Mouse (Mus musculus) testis, postnatal 10 days (tissue): ENCODE results near the gene Tlk2.
"Not testable (repeated sequence)": the region's sequence is repeated elsewhere in the genome, so short reads cannot be mapped to it uniquely, and the experiment has no call there.

ENCODE experiments used
- DNase-seq: peaks from one replicate; pipeline ENCODE4 v3.0.0; 2021; ENCODE audit warnings: low spot score

Gene Tlk2

GRCm38 (mm10) chr11:105178516-105178915 lies at the start of gene Tlk2:
Gene Tlk2, plus strand, starts transcription at chr11:105178807.
- no peak for DNase-seq

DNA sequence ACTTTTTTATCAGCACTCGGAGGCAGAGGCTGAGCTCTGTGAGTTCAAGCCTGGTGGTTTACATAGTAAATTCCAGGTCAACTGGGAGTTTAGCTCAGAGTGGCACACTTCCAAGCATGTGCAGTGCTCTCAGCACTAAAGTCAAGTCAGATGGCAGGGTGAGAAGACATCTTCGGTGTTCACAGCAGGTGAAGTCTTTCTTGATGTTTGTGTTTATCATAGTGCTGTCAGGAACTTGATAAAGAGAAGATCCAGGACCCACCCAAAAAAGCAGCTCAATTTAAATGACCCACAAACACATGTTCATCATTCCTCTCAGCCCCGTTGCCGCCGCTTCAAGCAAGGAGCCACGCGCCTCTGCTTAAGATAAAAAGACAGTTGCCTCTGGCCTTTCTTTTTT lies 42.9 kb upstream of the Tlk2 start:
- DNase-seq: no peak

DNA sequence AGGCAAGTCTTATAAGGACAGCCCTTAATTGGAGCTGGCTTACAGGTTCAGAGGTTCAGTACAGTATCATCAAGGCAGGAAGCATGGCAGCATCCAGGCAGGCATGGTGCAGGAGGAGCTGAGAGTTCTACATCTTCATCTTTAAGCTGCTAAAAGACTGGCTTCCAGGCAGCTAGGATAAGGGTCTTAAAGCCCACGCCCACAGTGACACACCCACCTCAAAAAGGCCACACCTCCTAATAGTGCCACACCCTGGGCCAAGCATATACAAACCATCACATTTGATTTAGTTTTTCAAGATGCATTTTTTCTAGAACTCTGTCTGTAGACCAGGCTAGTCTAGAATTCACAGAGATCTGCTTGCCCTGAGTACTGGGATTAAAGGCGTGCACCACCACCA lies 41.4 kb upstream of the Tlk2 start:
- DNase-seq: not testable (repeated sequence)

GRCm38 (mm10) chr11:105140512-105140911 lies 38.1 kb upstream of the Tlk2 start:
- DNase-seq: not testable (repeated sequence)

DNA sequence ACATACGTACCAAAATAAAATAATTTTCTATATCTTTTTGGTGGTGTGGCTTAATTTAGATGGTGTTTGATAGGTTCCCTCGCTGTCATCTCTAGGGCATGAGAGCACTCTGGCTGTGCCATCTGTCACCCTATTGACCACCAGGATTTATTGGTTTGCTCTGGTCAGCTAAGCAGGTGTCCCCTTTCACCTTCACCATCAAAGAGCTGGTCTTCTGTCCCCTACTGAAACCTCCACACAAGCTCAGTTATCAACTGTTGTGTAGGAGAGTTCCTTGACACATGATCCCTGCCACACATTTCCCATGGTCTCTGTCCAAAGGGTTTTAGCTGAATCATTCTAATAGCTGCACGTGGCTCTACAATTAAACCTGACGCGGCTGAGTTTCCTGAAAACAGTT lies 37.5 kb upstream of the Tlk2 start:
- no peak for DNase-seq

DNA sequence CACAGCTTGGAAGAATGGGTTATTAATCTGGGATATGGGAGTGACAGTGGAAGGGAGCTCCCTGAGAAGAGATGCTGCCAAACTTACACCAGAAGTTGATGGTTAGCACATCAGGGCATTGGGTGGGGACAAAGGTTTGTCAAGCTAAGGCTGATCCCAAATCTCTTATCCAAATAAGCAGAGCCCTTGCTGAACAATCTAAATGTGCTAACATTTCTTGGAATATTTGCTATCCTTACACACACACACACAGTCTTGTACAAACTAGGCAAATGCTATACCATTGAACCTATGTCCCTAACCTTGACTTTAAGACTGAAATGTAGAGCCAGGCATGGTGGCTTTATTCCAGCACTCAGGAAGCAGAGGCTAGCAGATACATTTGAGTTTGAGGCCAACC lies 35.0 kb upstream of the Tlk2 start:
- DNase-seq: no peak

DNA sequence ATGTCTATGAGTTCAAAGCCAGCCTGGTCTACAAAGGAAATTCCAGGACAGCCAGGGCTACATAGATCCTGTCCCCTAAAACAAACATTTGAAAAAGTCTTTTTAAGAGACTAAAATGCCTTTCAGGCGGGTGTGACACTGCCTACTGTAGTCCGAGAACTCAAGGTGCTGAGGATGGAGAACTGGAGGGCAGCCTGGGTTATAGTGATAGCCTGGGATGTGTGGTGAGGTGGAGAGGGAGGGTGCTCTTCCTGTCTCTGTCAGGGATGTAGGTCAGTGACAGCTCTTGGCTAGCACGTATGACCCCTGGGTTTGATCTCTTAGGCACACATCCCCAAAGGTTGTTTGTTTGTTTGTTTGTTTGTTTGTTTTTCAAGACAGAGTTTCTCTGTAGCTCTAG lies 34.5 kb upstream of the Tlk2 start:
- no peak for DNase-seq

- no peak for DNase-seq
These were observed 33.9 kb upstream of the Tlk2 start for GRCm38 (mm10) chr11:105144508-105145210.

DNA sequence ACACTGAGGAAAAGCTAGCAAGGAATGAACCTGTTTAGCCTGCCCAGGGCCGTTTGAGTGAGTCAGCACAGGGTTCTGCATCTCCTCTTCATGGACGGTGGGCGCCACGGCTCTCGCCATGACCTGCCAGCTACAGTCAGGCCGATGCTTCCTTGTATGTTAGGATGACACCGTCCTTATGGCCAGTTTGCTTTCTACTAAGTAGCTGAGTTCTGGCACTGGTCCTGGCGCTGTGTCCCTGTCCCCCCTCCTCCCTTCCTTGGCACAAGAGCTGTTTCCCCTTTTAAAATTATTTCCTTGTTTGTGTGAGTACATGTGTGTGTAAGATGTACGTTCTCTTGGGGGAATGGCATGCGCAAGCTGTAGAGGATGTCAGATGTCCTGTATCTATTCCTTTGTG lies 33.4 kb upstream of the Tlk2 start:
- no peak for DNase-seq

GRCm38 (mm10) chr11:105146593-105146992 lies 32.0 kb upstream of the Tlk2 start, which contains the start of gene Gm10842:
Gene Gm10842, plus strand, starts transcription at chr11:105146893.
- no peak for DNase-seq

GRCm38 (mm10) chr11:105149353-105149752 lies 29.3 kb upstream of the Tlk2 start:
- DNase-seq: no peak

GRCm38 (mm10) chr11:105149766-105150165 lies 28.8 kb upstream of the Tlk2 start:
- DNase-seq: no peak

- DNase-seq: no peak
These were observed 27.9 kb upstream of the Tlk2 start for GRCm38 (mm10) chr11:105150691-105151090.

- no peak for DNase-seq
These were observed 27.2 kb upstream of the Tlk2 start for GRCm38 (mm10) chr11:105151226-105152016.

DNA sequence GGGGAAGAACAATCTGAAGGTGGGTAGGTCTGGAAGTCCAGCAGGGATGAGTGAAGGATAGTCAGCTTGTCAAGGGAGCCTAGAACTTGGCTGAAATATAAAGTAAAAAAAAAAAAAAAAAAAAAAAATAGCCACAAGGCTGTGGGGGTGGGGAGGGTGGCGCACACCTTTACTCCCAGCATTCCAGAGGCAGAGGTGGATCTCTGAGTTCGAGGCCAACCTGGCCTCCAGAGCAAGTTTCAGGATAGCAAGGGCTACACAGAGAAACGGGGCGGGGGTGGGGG lies 26.6 kb upstream of the Tlk2 start:
- no peak for DNase-seq

- no peak for DNase-seq
These were observed 26.2 kb upstream of the Tlk2 start for GRCm38 (mm10) chr11:105152357-105152899.

GRCm38 (mm10) chr11:105153068-105153833 lies 25.4 kb upstream of the Tlk2 start:
- DNase-seq: peak; percentile 70

- DNase-seq: no peak
These were observed 22.7 kb upstream of the Tlk2 start for GRCm38 (mm10) chr11:105155915-105156314.

- DNase-seq: no peak
These were observed 21.8 kb upstream of the Tlk2 start for GRCm38 (mm10) chr11:105156748-105157267.

- no peak for DNase-seq
These were observed 20.6 kb upstream of the Tlk2 start for GRCm38 (mm10) chr11:105158047-105158446.

DNA sequence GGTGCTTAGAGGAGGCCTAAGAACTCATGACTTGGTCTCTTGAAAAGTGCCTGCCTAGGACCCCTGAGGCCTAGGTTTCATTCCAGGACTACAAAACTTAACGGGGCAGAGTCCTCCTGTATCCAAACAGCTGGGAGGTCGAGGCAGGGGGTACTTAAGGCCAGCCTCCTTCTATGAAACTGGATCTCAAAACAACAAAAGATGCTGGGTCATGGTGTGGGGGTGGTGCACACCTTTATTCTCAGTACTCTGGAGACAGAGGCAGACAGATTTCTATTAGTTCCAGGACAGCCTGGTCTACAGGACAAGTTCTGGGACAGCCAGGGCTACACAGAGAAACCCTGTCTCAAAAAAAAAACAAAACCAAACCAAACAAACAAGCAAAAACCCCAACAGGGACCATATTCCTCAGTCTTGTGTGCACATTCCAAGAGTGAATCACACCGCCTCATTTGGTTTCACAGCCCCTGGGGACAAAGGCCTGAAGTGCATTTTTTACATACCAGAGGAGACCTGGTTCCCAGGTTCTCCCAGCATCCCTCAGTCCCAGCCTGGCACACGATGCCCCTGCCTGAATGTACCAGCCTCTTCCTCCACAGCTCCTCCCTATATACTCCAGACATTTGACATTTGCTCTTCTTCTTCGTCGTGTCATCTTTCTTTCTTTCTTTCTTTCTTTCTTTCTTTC lies 18.8 kb upstream of the Tlk2 start:
- DNase-seq: no peak

GRCm38 (mm10) chr11:105161411-105161810 lies 17.2 kb upstream of the Tlk2 start:
- DNase-seq: no peak
